Mouse (Mus musculus) cortical plate, adult 2 months (tissue): Measurements from ENCODE around the gene Lcn4.

Source experiments
- CTCF ChIP-seq: fragments of 200-500 bp; IDR thresholded peaks from 2 replicates; pipeline ENCODE4 v1.5.1; 2011; ENCODE audit warnings: mild to moderate bottlenecking, control low read depth, low read length; ENCODE audit not compliant: insufficient read depth; ENCODE audit errors: extremely low read depth
- POLR2A ChIP-seq: fragments of 200-500 bp; IDR thresholded peaks from 2 replicates; pipeline ENCODE4 v1.6.1; 2011; ENCODE audit warnings: mild to moderate bottlenecking, low read length, control low read depth; ENCODE audit not compliant: insufficient read depth; ENCODE audit errors: extremely low read depth

DNA sequence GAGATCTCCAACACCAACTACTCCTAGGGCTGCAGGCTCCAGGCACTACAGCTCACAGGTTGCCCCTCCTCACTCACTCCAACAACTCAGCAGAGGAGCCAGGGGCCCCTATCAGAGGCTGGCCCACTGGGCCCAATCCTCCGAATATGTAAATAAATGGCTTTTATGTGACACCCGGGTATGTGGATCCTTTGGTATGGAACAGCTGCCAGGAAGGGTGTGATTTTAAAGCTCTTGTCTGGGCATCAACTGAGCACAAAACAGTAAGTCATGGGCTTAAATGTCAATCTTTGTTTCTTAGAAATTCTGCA is 34.8 kb downstream of the Lcn4 start:
- TF ChIP-seq CTCF, result no peak
- TF ChIP-seq POLR2A, result no peak
